ENCODE assay signal across 25 mouse cellular contexts in genomic region chr2:145260574-145260973, GRCm38 (mm10).
"Had no signal": no experiment of that assay in that cellular context is flagged by ENCODE, and none has a peak within 500 bp of the region (broad histone marks: within the 10 kb centered on the region; RNA-seq: fewer than 3 reads in every experiment).

No protein-coding gene starts in this region.

- H3K4me1 ChIP-seq: hindbrain, embryonic 13.5 days; hindbrain, embryonic 15.5 days; limb, embryonic 13.5 days; liver, embryonic 12.5 days had no signal

- H3K27me3 ChIP-seq: heart, embryonic 13.5 days; heart, embryonic 15.5 days; hindbrain, embryonic 13.5 days; hindbrain, embryonic 15.5 days; kidney, embryonic 15.5 days; limb, embryonic 13.5 days; limb, embryonic 15.5 days; liver, embryonic 12.5 days had no signal

- H3K36me3 ChIP-seq: heart, embryonic 13.5 days; heart, embryonic 15.5 days; hindbrain, embryonic 13.5 days; hindbrain, embryonic 15.5 days; kidney, embryonic 15.5 days; limb, embryonic 13.5 days; limb, embryonic 15.5 days; liver, embryonic 12.5 days had no signal

- H3K4me3 ChIP-seq: gastrocnemius, adult 2 months; heart, adult 2 months; heart, embryonic 13.5 days; heart, embryonic 15.5 days; hindbrain, embryonic 13.5 days; hindbrain, embryonic 15.5 days; kidney, embryonic 15.5 days; limb, embryonic 13.5 days; limb, embryonic 15.5 days; liver, embryonic 12.5 days had no signal

- ATAC-seq: hindbrain, postnatal 0 days; intestine, embryonic 16.5 days; liver, embryonic 12.5 days had no signal

- H3K9me3 ChIP-seq: heart, embryonic 13.5 days; heart, embryonic 15.5 days; hindbrain, embryonic 13.5 days; hindbrain, embryonic 15.5 days; kidney, embryonic 15.5 days; limb, embryonic 13.5 days; limb, embryonic 15.5 days; liver, embryonic 12.5 days had no signal

- DNase-seq: gastrocnemius, adult 2 months; gastrocnemius, postnatal 10 days; gastrocnemius, postnatal 25 days; heart, adult 11 months; heart, adult 2 months; heart, postnatal 14 days; heart, postnatal 36 days; kidney, adult 11 months; kidney, adult 2 months; kidney, adult 9 months; kidney, postnatal 14 days; layer of hippocampus, postnatal 36 days; left cerebral cortex, postnatal 4 days had no signal

- H3K4me2 ChIP-seq: heart, embryonic 11.5 days; heart, embryonic 13.5 days; heart, embryonic 15.5 days; hindbrain, embryonic 13.5 days; hindbrain, embryonic 15.5 days; kidney, embryonic 15.5 days; limb, embryonic 13.5 days; limb, embryonic 15.5 days; liver, embryonic 12.5 days had no signal

- H3K9ac ChIP-seq: heart, embryonic 13.5 days; heart, embryonic 15.5 days; hindbrain, embryonic 13.5 days; hindbrain, embryonic 15.5 days; kidney, embryonic 15.5 days; limb, embryonic 13.5 days; limb, embryonic 15.5 days; liver, embryonic 12.5 days had no signal

- H3K27ac ChIP-seq: gastrocnemius, adult 2 months; heart, adult 2 months; heart, embryonic 13.5 days; heart, embryonic 15.5 days; hindbrain, embryonic 13.5 days; hindbrain, embryonic 15.5 days; hindbrain, postnatal 0 days; kidney, embryonic 15.5 days; kidney, postnatal 0 days; limb, embryonic 13.5 days; limb, embryonic 15.5 days; liver, embryonic 12.5 days had no signal
